Mouse (Mus musculus): ENCODE measurements at regions not wholly inside any gene's neighbourhood (a gene's known extent, or its start where the extent isn't known, plus 50 kb on each side); places are given as distances from the start of the nearest gene placed in this dataset.

GRCm38 (mm10) chr4:54021069-54021829 lies 195.4 kb downstream of the Tmem38b start:
- in situ Hi-C loops (cut with MboI; ENCODE audit: low pct_unique_long_range_greater_than_20kb in 1 of 2, low sequenced_read_pairs in 2 of 2, unreplicated experiment in 1 of 2): no loop called here

- in situ Hi-C loops (cut with MboI; ENCODE audit: low pct_unique_long_range_greater_than_20kb in 1 of 2, low sequenced_read_pairs in 2 of 2, unreplicated experiment in 1 of 2): no loop called here
Observed at GRCm38 (mm10) chr4:54021861-54022385, 196.1 kb downstream of the Tmem38b start.

GRCm38 (mm10) chr4:54026919-54027318 lies 201.1 kb downstream of the Tmem38b start:
- in situ Hi-C loops (cut with MboI; ENCODE audit: low pct_unique_long_range_greater_than_20kb in 1 of 2, low sequenced_read_pairs in 2 of 2, unreplicated experiment in 1 of 2): no loop called here

- in situ Hi-C loops (cut with MboI; ENCODE audit: low pct_unique_long_range_greater_than_20kb in 1 of 2, low sequenced_read_pairs in 2 of 2, unreplicated experiment in 1 of 2): no loop called here
Observed at GRCm38 (mm10) chr4:54027565-54028237, 201.9 kb downstream of the Tmem38b start.

GRCm38 (mm10) chr4:54045258-54046029 lies 219.6 kb downstream of the Tmem38b start:
- in situ Hi-C loops (cut with MboI; ENCODE audit: low pct_unique_long_range_greater_than_20kb in 1 of 2, low sequenced_read_pairs in 2 of 2, unreplicated experiment in 1 of 2): no loop called here

- in situ Hi-C loops (cut with MboI; ENCODE audit: low pct_unique_long_range_greater_than_20kb in 1 of 2, low sequenced_read_pairs in 2 of 2, unreplicated experiment in 1 of 2): no loop called here
Observed at GRCm38 (mm10) chr4:54064331-54064730, 238.5 kb downstream of the Tmem38b start.

- in situ Hi-C loops (cut with MboI; ENCODE audit: low pct_unique_long_range_greater_than_20kb in 1 of 2, low sequenced_read_pairs in 2 of 2, unreplicated experiment in 1 of 2): no loop called here
Observed at GRCm38 (mm10) chr4:54071951-54072350, 246.1 kb downstream of the Tmem38b start.

GRCm38 (mm10) chr4:54072482-54072881 lies 246.6 kb downstream of the Tmem38b start:
- in situ Hi-C loops (cut with MboI; ENCODE audit: low pct_unique_long_range_greater_than_20kb in 1 of 2, low sequenced_read_pairs in 2 of 2, unreplicated experiment in 1 of 2): no loop called here

- in situ Hi-C loops (cut with MboI; ENCODE audit: low pct_unique_long_range_greater_than_20kb in 1 of 2, low sequenced_read_pairs in 2 of 2, unreplicated experiment in 1 of 2): no loop called here
Observed at GRCm38 (mm10) chr4:54072932-54073331, 247.1 kb downstream of the Tmem38b start.

GRCm38 (mm10) chr4:54073483-54073882 lies 247.6 kb downstream of the Tmem38b start:
- in situ Hi-C loops (cut with MboI; ENCODE audit: low pct_unique_long_range_greater_than_20kb in 1 of 2, low sequenced_read_pairs in 2 of 2, unreplicated experiment in 1 of 2): no loop called here

GRCm38 (mm10) chr4:54074226-54074625 lies 248.4 kb downstream of the Tmem38b start:
- in situ Hi-C loops (cut with MboI; ENCODE audit: low pct_unique_long_range_greater_than_20kb in 1 of 2, low sequenced_read_pairs in 2 of 2, unreplicated experiment in 1 of 2): no loop called here

GRCm38 (mm10) chr4:54080526-54080925 lies 254.7 kb downstream of the Tmem38b start:
- in situ Hi-C loops (cut with MboI; ENCODE audit: low pct_unique_long_range_greater_than_20kb in 1 of 2, low sequenced_read_pairs in 2 of 2, unreplicated experiment in 1 of 2): no loop called here

GRCm38 (mm10) chr4:54081411-54081810 lies 255.6 kb downstream of the Tmem38b start:
- in situ Hi-C loops (cut with MboI; ENCODE audit: low pct_unique_long_range_greater_than_20kb in 1 of 2, low sequenced_read_pairs in 2 of 2, unreplicated experiment in 1 of 2): no loop called here

GRCm38 (mm10) chr4:54084747-54085146 lies 258.9 kb downstream of the Tmem38b start:
- in situ Hi-C loops (cut with MboI; ENCODE audit: low pct_unique_long_range_greater_than_20kb in 1 of 2, low sequenced_read_pairs in 2 of 2, unreplicated experiment in 1 of 2): no loop called here

GRCm38 (mm10) chr4:54094285-54094997 lies 268.6 kb downstream of the Tmem38b start:
- in situ Hi-C loops (cut with MboI; ENCODE audit: low pct_unique_long_range_greater_than_20kb in 1 of 2, low sequenced_read_pairs in 2 of 2, unreplicated experiment in 1 of 2): no loop called here

GRCm38 (mm10) chr4:54095200-54095930 lies 269.5 kb downstream of the Tmem38b start:
- in situ Hi-C loops (cut with MboI; ENCODE audit: low pct_unique_long_range_greater_than_20kb in 1 of 2, low sequenced_read_pairs in 2 of 2, unreplicated experiment in 1 of 2): no loop called here

- in situ Hi-C loops (cut with MboI; ENCODE audit: low pct_unique_long_range_greater_than_20kb in 1 of 2, low sequenced_read_pairs in 2 of 2, unreplicated experiment in 1 of 2): no loop called here
Observed at GRCm38 (mm10) chr4:54097543-54097942, 271.7 kb downstream of the Tmem38b start.

- in situ Hi-C loops (cut with MboI; ENCODE audit: low pct_unique_long_range_greater_than_20kb in 1 of 2, low sequenced_read_pairs in 2 of 2, unreplicated experiment in 1 of 2): no loop called here
Observed at GRCm38 (mm10) chr4:54100282-54100681, 274.4 kb downstream of the Tmem38b start.

Data from mouse embryonic stem cell (cell line).